Mouse (Mus musculus): ENCODE measurements around the gene Pou6f2.

Gene Pou6f2

DNA sequence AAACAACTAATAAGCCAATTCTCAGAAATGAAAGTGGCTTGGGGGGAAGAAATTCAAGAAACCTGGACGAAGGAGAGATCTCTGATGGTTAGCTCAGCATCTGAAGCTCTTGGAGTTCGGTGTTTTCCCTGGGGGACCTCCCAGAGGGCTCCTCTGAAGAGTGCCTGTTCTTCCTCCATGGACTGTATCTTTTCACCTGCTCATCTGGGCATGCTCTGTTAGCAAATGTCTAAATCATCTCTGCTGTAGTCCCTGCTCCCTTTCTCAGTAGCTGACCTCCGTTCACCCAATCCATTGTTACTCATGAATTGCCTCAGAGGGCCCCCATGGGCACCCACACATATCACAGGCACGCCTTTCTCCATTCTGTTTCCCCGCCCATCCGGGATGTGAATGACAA is at the start of gene Pou6f2:
Gene Pou6f2 (minus strand): TSS at position 101 of the 400 bp plus-strand sequence.
- DNase-seq (ENCODE audit: low spot score in 2 of 2), result no peak

DNA sequence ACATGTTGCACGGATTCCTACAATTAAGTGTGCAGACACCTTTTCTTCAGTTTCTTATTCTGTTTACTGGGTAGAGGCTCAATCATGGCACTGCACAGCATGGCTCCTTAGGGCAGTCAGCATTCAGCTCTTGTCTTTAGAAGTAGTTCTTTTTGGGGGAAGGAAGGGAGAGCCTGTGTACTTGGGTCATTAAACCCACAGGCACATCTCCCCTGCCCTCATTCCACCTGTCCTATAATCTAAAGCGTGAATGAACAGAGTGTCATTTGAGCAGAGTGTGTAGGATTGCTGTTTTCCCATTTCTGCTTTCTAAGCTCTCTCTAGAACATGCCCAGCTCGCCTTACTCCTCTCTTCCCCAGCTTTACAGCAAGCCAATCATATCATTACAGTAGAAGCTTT is 42.4 kb upstream of the Pou6f2 start:
- no peak for DNase-seq (ENCODE audit: low spot score in 2 of 2)

DNA sequence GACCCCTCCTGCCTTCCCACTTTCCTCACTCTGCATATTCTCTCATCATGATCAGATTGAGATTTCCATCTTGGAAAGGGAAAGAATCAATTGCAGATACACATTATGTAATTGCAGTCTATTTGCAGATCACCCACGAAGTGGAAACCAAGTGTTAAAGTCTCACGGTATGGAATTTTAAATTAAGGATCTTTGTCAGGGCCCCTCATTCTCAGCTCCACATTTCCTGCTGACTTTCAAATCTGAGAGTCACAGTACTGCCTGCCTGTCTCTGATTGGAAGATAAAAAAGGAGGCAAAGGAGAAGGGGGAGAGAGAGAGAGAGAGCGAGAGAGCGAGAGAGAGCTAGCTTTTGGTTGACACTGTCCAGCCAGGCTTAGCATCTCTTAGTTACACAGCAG is 9.8 kb downstream of the Pou6f2 start:
- DNase-seq (ENCODE audit: low spot score in 2 of 2), result no peak

DNA sequence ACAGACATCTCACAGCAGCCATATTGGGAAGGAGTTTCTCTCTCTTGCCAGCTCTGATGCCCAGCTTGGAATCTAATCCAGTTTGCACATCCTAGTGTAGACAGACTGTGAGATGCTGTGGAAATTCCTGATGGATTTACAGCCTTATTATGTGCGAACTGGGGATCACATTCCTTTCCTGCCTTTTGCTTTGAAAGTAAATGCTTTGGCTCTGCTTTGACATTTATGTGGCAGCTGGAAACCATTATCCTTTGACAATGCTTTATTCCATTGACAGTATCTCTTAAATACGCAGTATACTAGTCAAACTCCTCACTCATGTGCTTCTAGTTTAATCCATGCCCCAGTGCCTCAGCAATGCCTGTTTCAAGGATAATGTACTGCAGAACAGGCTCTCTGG is 34.1 kb downstream of the Pou6f2 start:
- DNase-seq (ENCODE audit: low spot score in 2 of 2), result no peak

DNA sequence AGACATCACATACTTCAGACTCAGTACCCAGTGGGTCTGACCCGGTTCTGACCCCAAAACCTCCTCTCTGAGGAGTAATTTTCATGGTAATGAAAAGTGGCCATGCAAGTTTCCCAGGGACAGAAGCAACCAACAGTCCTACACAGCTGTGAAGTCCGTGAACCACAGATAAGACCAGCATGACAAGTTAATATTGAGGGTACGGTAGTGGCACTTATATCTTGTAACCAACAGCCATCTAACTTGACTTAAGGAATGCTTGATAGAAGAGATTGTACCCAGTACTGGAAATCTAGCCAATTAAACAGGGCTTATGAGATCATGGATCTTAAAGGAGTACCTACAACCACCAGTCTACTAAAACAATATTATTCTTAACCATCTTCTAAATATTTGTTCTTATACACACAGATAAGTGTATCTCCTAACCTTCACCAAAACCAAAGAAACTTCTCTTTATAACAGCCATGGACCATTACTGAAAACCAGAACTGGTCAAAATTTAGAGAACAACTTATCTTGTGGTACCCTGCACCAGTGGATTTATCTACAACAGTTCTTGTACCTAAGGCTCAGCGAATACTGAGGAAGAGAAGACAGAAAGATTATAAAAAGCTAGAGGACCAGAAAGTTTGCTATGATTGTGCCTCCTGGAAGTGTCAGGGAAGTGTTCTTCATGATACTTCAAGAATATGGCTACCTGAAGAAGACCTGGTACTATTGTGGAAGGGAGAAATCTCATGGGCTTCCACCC is 52.7 kb downstream of the Pou6f2 start:
- DNase-seq (ENCODE audit: low spot score in 2 of 2), result no peak

DNA sequence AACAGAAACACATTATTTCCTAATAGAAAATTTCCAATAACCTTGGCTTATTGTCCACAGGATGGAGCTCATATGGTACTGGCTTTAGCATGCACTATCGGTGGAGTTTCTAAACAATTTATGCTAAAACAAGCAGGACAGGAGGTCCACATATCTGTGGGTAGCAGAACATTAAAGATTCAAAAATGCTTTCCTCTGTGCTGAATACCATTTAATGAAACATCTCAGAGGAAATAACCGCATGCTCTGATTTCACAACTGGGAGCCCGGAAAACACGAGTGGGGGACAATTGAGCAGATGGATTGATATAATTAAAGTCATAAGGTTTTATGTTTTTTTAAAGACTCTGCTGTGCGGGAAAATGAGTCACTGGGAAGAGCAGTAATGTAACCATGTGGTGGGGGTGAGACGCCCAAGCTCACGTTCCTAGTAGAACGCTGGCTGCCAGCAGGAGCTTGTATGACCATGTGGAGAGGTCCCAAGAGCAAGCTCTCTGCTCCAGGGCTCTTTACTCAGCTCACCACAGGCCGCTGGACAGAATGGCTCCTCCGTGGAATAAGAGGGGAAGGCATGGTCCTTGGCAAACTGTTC is 58.5 kb downstream of the Pou6f2 start:
- DNase-seq (ENCODE audit: low spot score in 2 of 2), result no peak

DNA sequence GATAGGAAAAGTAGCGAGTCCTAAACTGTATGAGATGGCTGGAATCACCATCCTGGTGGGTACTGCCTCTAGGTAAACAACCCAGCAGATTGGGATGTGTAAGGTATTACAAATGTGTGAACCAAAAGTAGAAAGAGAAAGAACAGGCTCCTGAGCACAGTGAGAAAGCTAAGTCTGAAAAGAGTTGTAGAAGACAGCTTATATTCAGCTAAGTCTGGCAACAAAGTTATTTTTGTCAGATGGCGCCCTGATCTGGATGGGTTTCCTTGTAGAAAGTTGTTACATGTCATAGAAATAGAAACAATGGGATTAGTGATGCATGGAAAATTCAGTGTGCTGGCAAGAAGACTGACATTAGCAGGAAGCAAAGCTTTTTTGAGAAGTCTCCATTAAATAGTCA is 59.5 kb downstream of the Pou6f2 start:
- no peak for DNase-seq (ENCODE audit: low spot score in 2 of 2)

DNA sequence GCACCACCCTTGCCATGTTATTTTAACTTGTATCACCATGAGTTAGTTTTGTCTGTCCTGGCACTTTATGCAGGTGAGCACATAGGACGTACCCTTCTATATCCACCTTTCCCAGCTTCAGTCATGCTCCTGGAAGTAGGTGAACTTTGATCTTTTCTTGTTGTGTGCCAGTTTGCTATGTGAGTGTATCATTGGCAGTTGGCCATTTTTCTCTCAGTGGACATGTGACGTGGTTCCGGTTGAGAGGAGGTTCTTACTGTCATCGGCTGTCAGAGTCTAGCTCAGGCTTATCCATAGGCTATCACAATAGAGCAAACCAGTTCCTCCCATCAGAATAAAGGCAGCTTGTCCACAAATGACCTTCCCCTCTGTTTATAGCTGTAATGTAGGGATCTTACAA is 63.5 kb downstream of the Pou6f2 start:
- DNase-seq (ENCODE audit: low spot score in 2 of 2), result no peak

DNA sequence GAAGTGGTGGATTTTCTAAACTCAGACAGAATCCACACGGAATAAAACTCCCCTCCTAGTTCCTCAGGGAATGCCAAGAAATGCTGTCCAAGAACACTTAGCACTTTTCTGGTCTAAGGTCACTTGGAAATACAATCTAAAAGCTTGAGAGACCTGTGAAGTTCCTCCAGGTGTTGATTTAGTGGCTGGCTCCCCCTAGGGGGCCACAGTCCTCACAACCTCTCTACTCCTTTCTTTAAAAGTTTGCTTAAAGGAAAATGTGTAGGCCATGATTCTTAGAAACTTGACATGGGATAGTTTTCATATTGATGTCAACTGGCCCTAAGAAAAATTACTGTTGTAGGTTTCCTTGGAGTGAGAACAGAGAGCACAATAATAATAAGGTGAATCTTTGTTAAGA is 64.9 kb downstream of the Pou6f2 start:
- no peak for DNase-seq (ENCODE audit: low spot score in 2 of 2)

DNA sequence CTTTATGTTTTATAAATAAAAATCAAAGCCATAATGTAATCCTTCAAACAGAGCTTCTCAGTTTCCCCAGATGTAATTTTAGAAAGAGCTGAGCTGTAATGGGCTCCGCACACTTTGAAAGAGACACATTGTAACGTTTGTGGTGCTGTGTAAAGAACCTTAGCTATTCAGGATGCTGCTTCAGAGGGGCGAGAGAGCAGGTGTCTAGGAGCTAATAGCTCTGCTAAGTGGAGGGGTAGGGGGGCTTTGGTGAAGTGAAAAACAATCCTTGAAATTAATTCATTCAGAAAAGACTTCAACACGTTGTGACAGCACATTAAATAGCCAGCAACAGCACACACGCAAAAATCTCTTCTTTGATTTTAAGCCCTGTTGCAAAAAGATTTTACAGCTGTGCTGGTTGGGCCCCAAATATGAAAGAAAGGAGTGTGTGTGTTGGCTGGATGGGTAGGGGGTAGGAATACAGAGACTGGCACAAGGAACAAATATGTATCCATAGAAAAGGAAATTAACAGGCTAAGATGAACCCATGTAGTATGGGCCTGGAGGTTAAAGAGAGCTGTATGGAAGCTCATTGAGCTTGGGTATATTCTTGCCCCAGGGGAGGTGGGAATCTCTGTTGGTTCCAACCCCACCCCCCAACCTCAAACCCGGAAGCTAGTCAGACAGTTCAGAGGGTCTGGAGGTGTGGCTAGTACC is 73.4 kb downstream of the Pou6f2 start:
- DNase-seq (ENCODE audit: low spot score in 2 of 2), result no peak

DNA sequence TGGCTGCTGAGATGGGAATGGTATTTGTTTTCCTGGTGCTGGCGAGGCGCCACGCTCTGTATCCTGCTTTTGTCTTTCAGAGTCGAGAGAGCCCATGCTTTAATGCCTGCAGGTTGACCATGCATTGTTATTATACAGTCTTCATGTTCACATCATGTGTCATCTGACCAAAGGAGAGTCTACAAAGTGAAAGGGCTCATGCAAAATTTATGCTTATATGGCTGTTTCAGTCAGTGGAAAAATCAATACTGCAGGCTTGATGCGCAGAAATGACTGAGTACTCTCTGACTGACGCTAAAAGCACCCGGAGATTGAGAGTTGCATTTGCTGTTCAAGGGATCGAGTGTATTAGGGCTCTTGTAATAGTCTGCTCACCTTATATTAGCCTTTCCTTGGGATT is 74.1 kb downstream of the Pou6f2 start:
- no peak for DNase-seq (ENCODE audit: low spot score in 2 of 2)

DNA sequence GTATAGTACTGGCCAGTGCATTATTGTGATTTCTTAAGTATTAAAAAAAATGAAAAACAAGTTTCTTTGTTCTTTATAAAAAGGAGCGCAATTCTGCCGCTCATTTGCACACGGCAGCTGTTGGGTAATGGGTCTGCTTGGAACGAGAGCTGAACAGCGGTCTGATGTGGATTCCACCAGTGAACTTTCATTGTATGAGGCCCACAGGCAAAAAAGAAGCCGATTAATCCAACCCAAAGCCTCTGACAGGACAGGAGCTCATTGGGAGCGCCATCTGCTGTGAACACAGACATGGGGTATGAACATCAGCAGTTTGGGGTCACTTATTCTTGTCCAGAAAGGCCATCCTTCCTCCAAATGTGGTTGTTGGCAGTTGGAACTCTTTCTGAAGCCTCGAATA is 84.9 kb downstream of the Pou6f2 start:
- DNase-seq (ENCODE audit: low spot score in 2 of 2), result no peak

DNA sequence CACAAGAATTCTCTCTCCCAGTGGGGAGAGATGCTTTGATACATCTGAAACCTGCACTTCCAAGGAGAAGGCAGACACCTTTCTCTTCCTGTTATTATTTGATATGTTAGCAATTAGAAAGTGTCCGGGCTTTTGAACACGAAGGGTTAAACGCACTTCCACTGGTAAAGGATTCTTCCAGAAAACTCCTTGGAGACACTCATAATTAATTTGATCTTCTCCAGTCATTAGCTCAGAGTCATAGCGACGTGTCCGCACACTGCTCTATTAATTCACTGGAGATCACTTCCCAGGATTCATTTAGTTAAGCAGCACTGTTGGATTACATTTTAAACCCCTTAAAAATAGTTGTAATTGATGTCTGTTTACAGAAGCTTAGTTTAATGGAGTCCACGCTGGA is 88.5 kb downstream of the Pou6f2 start:
- DNase-seq (ENCODE audit: low spot score in 2 of 2), result no peak

DNA sequence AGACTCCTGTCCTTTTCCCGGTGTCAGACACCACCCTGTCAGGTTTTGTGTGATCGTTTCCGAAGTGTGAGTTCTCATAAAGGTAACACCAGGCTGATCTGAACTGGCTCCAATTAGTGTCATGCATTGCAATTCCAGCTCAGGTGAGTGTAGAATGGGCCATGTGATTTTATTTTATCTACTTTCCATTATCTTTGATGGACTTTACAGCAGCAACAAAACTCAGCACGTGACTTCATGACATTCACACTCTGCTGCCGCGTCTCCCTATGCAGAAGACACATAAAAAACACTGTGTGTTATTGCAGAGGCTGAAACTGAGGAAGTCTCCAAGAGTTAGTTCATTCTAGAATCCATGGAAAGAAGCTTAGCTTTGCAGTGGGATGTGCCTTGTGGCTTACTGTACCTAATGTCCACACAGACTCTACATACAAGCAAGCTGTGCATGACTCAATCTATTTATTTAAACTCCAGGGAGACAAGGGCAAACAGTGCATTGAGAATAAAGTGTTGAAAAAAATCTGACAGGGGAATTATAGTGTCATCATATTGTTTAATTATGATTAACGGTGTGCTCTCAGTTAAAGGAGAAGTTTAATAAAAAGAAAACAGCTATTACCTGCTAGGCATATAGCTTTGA is 90.9 kb downstream of the Pou6f2 start:
- no peak for DNase-seq (ENCODE audit: low spot score in 2 of 2)

DNA sequence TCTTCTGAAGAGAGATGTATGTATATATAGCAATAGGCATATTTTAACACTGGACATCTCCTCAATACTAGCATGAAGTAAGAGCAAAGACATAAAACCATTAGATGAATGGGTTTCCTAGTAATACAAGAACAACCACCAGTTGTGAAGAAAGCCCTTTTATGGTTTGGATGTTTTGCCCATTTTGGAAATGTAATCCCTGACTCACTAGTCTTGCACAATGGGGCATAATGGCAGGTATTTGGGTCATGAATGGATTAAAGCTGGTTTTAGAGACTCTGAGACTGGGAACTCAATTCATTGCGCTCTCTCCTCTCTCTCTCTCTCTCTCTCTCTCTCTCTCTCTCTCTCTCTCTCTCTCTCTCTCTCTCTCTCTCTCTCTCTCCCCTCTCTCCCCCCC is 97.5 kb downstream of the Pou6f2 start:
- no peak for DNase-seq (ENCODE audit: low spot score in 2 of 2)

DNA sequence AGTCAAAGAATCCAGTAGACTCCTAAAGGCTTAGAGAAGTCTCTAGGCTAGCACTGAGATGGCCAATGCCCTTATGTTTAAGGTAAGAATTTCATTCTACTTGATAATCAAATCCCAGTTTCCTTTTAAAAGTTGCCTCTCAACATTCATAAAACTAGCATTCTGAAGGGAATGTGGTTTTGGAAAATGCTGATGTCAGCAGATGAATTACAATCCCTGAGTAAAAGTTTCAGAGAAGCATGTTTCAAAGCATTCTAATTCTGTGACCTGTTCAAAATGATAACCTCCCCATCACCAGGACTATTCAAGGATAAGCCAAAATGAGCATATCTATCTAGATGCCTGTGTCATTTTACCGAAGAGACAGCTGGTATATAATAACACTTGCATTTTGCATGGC is 104.0 kb downstream of the Pou6f2 start:
- no peak for DNase-seq (ENCODE audit: low spot score in 2 of 2)

DNA sequence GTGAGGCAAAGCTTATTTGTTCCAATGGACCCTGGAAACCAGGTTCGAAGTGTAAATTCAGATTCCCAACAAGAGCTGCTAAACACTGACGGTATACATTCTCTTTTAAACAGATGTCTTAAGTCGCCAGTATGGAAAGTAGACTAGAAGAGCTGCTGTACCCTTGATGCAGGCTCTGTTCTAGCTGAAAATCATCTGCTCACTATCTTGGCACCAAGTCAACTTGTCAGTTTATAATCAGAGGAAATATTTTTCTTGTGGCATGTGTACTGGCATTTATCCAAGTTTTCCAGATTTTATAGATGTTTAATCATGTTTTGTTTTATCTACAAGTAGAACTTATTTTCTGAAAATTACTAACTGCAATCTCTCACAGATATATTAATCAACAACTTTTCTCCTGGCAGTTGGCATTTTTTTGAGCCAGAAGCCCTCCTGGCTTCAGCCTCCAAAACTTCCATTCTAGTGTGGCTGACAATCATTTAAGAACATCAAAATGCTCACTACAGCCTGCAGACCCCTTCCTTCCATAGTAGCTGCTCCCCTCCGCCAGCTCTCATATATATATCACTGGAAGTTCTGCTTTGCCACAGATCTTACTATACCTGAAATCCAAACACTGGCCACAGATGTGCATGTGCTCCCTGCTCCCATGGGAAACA is 107.1 kb downstream of the Pou6f2 start:
- DNase-seq (ENCODE audit: low spot score in 2 of 2), result no peak

DNA sequence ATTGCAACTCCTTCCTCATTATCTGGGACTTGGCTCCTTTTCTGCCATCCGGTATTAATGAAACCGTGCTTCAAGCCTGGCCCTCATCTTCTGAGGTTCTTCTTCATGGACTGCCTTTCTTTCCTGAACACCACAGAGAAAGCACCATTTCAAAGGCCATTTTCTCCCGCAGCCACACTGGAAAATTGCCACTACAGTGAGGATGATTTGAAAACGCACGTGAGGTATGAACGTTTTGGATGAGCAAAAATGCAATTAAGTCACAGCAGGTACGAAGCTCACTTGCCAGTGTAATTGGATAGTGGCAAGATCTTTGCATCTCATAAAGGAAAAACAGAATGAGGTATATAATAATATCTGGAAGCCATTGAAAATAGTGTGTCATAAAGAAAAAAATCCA is 110.0 kb downstream of the Pou6f2 start:
- DNase-seq (ENCODE audit: low spot score in 2 of 2), result no peak

DNA sequence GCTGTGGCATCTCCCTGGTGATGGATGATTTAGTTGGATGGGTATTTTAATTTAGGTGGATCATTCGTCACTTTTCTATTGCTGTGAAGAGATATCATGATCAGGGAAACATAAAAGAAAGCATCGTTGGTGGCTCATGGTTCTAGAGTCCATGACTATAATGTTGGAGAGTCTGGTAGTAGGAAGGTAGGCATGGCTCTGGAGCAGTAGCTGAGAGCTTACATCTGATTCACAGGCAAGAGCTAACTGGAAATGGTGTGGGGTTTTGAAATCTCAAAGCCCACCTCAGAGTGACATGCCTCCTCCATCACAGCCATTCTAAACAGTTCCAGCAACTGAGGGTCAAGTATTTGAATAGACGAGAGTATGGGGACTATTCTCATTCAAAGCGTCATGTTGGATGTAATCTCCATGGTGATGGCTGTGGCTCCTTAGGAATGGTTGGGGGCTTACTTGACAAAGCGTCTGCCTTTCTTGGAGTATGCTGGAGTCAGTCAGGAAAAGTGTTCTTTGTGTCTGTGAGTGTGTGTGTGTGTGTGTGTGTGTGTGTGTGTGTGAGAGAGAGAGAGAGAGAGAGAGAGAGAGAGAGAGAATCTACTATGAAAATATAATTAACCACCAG is 115.0 kb downstream of the Pou6f2 start:
- no peak for DNase-seq (ENCODE audit: low spot score in 2 of 2)

DNA sequence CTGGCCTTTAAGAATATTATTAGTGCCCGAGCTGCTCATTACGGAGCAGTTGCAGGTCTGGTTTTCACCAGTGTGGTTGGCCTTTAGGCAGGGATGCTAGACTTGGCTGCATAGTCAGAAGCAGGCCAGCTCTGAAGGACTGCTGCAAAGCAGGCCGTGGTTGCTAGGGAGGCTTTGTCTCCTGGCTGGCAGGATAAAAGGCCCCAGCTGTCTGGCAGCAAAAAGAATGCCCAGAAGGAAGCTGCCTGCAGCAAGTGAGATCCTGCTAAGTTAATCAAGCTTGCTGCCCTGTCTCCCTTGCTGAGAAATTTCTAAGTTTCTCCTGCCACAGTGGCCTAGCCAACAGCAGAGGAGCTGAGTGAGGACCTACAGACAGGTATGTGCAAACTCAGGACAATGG is 116.4 kb downstream of the Pou6f2 start:
- DNase-seq (ENCODE audit: low spot score in 2 of 2), result no peak

DNA sequence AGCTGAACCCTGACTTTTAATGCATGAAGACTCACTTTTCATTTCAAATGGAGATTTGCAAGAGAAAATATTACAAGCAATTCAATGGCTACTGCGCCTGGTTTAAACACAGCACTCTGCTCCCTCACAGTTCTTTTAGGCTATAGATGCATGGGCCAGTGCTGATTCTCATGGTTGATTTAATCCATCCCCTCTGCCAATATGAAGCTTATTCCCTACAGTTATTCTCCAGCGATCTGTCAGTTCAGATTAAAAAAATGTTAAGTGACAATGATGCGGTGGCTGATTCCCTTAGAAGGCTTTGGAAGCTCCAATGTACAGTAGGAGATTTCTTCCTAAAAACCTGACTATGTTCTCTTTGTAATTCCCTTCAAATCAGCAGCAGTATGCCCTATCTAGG is 144.4 kb downstream of the Pou6f2 start:
- no peak for DNase-seq (ENCODE audit: low spot score in 2 of 2)
